Mouse (Mus musculus) heart, embryonic 14.5 days (tissue): ENCODE results near the gene Zcchc12. TPM values are rescaled to one million over a fixed set of nuclear protein-coding genes. Genes with fewer than 3 reads are reported as not detected.

ENCODE experiments used
- ATAC-seq: fragments of 200-750 bp; cut with Nextera tagmentation; 2 replicates; pipeline ENCODE4 v1.8.0; 2017; ENCODE audit warnings: low read depth, moderate TSS enrichment; ENCODE audit not compliant: insufficient number of reproducible peaks, insufficient read depth, low FRiP score
- H3K27ac ChIP-seq, 2 experiments: fragments of 200-500 bp in 1 of 2; fragments of 300-500 bp in 1 of 2; sonication (generic) in 1 of 2; replicated peaks in 1 of 2; 2 replicates each; pipeline ENCODE4 v1.5.1; 2012 to 2014; ENCODE audit warnings: low read depth in 2 of 2, low read length in 2 of 2, control low read depth in 1 of 2, mild to moderate bottlenecking in 1 of 2, mixed read lengths in 1 of 2; ENCODE audit not compliant: control insufficient read depth in 1 of 2, insufficient read depth in 1 of 2
- H3K27me3 ChIP-seq: fragments of 300-500 bp; sonication (generic); 2 replicates; pipeline ENCODE4 v1.6.1; 2014; ENCODE audit warnings: mild to moderate bottlenecking, low read length, control low read depth; ENCODE audit not compliant: control insufficient read depth, insufficient read depth
- H3K36me3 ChIP-seq: fragments of 300-500 bp; sonication (generic); 2 replicates; pipeline ENCODE4 v1.6.1; 2014; ENCODE audit warnings: mild to moderate bottlenecking, control low read depth, low read length, mixed read lengths; ENCODE audit not compliant: control insufficient read depth, insufficient read depth
- H3K4me1 ChIP-seq, 2 experiments: fragments of 200-500 bp in 1 of 2; fragments of 300-500 bp in 1 of 2; sonication (generic) in 1 of 2; 2 replicates each; pipeline ENCODE4 v1.6.1; 2012 to 2014; ENCODE audit warnings: low read length in 2 of 2, control low read depth in 1 of 2, mixed read lengths in 1 of 2; ENCODE audit not compliant: control insufficient read depth in 2 of 2, insufficient read depth in 2 of 2
- H3K4me2 ChIP-seq: fragments of 300-500 bp; sonication (generic); 2 replicates; pipeline ENCODE4 v1.6.1; 2014; ENCODE audit warnings: mild to moderate bottlenecking, low read length
- H3K4me3 ChIP-seq, 2 experiments: fragments of 200-500 bp in 1 of 2; fragments of 300-500 bp in 1 of 2; sonication (generic) in 1 of 2; 2 replicates each; pipeline ENCODE4 v1.5.1; 2012 to 2014; ENCODE audit warnings: low read length in 2 of 2, mild to moderate bottlenecking in 2 of 2, control low read depth in 1 of 2, low read depth in 1 of 2, moderate library complexity in 1 of 2; ENCODE audit not compliant: control insufficient read depth in 1 of 2, insufficient read depth in 1 of 2
- H3K9ac ChIP-seq: fragments of 300-500 bp; sonication (generic); 2 replicates; pipeline ENCODE4 v1.6.1; 2014; ENCODE audit warnings: mild to moderate bottlenecking, low read length
- H3K9me3 ChIP-seq: fragments of 300-500 bp; sonication (generic); 2 replicates; pipeline ENCODE4 v1.6.1; 2016; ENCODE audit warnings: low read length, control low read depth; ENCODE audit not compliant: control insufficient read depth
- WGBS: fragments of 180-500 bp; shearing (Covaris S2); extraction: QIAGEN DNeasy Blood & Tissue Kit; methylation state at CpG from one replicate; pipeline ENCODE4 v1.1.7; 2014; 5-methylcytosine and 5-hydroxymethylcytosine counted together
- polyA plus RNA-seq: library from polyadenylated mRNA; unstranded; fragments of >200 nt; fragmentation: Nextera tagmentation; extraction: Ambion mirVana; gene quantifications from 2 replicates; pipeline ENCODE4 v1.2.1, GENCODE M21; 2014

Zcchc12 gene
- polyA plus RNA-seq, 1 experiment from 2014 or later = 4.4 TPM

- WGBS = 47% methylated on average over 6 of the region's 6 CpGs
These were observed 9.3 kb upstream of the Zcchc12 start for GRCm38 (mm10) chrX:36186443-36186842.

GRCm38 (mm10) chrX:36193951-36194350 lies 1.8 kb upstream of the Zcchc12 start:
- Histone ChIP-seq H3K36me3 (no peaks in the 10 kb centered on the region), H3K4me2 (no peak overlapping the region), H3K27ac (no peak overlapping the region), H3K27me3 (no peaks in the 10 kb centered on the region), H3K4me3 (no peak overlapping the region), H3K9ac (no peak overlapping the region), H3K9me3 (no peaks in the 10 kb centered on the region), H3K4me1 (no peaks in the 10 kb centered on the region; a peak in 1 of 4 replicates)
- WGBS = 24% methylated on average over 6 of the region's 6 CpGs
- no peak for ATAC-seq

More at GRCm38 (mm10) chrX:36186443-36186842, 9.3 kb upstream of the Zcchc12 start:
- no peak overlapping the region for H3K9ac ChIP-seq
- H3K27ac ChIP-seq = no peak overlapping the region
- no peak overlapping the region for H3K4me3 ChIP-seq
- no peaks in the 10 kb centered on the region for H3K9me3 ChIP-seq
- H3K4me2 ChIP-seq = no peak overlapping the region
- no peaks in the 10 kb centered on the region for H3K4me1 ChIP-seq
- H3K36me3 ChIP-seq = no peaks in the 10 kb centered on the region
- ATAC-seq = no peak
- no peaks in the 10 kb centered on the region for H3K27me3 ChIP-seq

DNA sequence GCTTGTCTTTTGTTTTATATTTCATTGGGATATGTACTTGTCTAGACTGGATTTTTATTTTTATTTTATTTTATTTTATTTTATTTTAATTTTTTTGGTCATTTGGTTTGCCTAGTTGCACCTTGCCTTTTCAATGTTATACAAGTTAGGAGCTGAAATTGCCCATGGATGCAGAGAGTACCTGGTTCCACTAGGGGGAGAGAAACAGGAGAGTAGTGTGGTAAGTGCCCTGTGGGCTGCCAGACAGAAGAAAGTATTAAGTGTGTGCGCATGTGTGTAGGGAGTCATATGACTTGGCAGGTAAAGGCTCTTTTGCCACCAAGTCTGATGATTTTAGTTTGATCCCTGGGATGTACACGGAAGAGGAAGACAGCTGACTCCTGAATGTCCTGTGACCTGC lies 13.8 kb downstream of the Zcchc12 start:
- no peak overlapping the region for H3K9ac ChIP-seq
- H3K4me1 ChIP-seq = no peaks in the 10 kb centered on the region
- H3K36me3 ChIP-seq = no peaks in the 10 kb centered on the region
- no peak overlapping the region for H3K4me3 ChIP-seq
- no peaks in the 10 kb centered on the region for H3K27me3 ChIP-seq
- H3K27ac ChIP-seq = no peak overlapping the region
- H3K9me3 ChIP-seq = no peaks in the 10 kb centered on the region
- no peak overlapping the region for H3K4me2 ChIP-seq
- no peak for ATAC-seq
- 74% methylated on average over 2 of the region's 2 CpGs for WGBS

DNA sequence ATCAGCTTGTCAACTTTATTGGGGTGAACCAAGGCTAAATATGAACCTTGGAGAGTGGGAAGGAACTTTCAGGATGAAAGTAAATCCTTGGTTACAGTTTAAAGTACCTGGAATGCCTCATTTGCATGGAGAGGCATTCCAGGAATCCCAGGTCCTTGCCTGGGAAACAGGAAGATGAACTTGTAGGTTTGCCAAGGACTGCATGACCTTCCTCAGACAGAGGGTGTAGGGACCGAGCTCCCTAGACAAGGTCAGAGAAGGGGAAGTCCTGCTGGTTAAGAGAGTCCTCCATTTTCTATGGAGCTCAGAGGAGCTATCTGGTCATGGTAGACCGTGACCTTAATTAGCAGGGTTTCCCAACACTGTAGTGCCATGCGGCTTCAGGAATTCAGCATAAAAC lies 15.5 kb downstream of the Zcchc12 start:
- Histone ChIP-seq H3K4me1 (no peaks in the 10 kb centered on the region), H3K4me3 (no peak overlapping the region), H3K9me3 (no peaks in the 10 kb centered on the region), H3K27ac (no peak overlapping the region), H3K36me3 (no peaks in the 10 kb centered on the region), H3K27me3 (no peaks in the 10 kb centered on the region), H3K9ac (no peak overlapping the region), H3K4me2 (no peak overlapping the region)
- no peak for ATAC-seq
- 69% methylated on average over 3 of the region's 3 CpGs for WGBS

- no peaks in the 10 kb centered on the region for H3K27me3 ChIP-seq
- no peak overlapping the region for H3K9ac ChIP-seq
- no peaks in the 10 kb centered on the region for H3K36me3 ChIP-seq
- H3K4me3 ChIP-seq = no peak overlapping the region
- H3K9me3 ChIP-seq = no peaks in the 10 kb centered on the region
- WGBS = 50% methylated on average over 2 of the region's 2 CpGs
- H3K4me1 ChIP-seq = no peaks in the 10 kb centered on the region
- H3K27ac ChIP-seq = no peak overlapping the region
- no peak overlapping the region for H3K4me2 ChIP-seq
- no peak for ATAC-seq
These were observed 25.7 kb downstream of the Zcchc12 start for GRCm38 (mm10) chrX:36221366-36221765.

DNA sequence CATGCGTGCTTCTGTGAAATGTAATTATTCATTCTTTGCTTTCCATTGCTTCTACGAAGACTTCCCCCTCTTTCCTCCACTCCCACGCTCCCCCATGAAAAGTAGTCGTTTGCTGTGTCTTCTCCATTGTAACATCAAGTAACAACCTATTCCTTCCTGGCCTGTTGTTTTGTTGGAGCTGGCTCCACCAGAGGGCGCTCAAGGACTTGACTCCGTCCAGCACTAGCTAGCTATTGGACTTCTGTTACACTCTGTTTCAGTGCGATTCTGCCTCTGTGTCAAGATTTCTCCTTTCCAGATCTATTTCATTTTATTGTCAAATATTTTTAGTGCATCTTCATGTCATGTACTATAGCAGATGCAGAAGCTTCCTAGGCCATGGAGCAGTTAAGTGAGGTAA lies 30.1 kb downstream of the Zcchc12 start:
- 15% methylated on average over 7 of the region's 7 CpGs for WGBS
- no peaks in the 10 kb centered on the region for H3K9me3 ChIP-seq
- H3K27ac ChIP-seq = no peak overlapping the region
- H3K4me3 ChIP-seq = no peak overlapping the region
- no peaks in the 10 kb centered on the region for H3K27me3 ChIP-seq
- no peak for ATAC-seq
- no peak overlapping the region for H3K9ac ChIP-seq
- no peak overlapping the region for H3K4me2 ChIP-seq
- H3K36me3 ChIP-seq = no peaks in the 10 kb centered on the region
- no peaks in the 10 kb centered on the region for H3K4me1 ChIP-seq

GRCm38 (mm10) chrX:36226577-36226976 lies 30.9 kb downstream of the Zcchc12 start:
- WGBS = 46% methylated on average over 2 of the region's 2 CpGs
- no peaks in the 10 kb centered on the region for H3K36me3 ChIP-seq
- H3K9ac ChIP-seq = no peak overlapping the region
- no peak overlapping the region for H3K4me3 ChIP-seq
- ATAC-seq = no peak
- no peak overlapping the region for H3K4me2 ChIP-seq
- no peaks in the 10 kb centered on the region for H3K9me3 ChIP-seq
- no peaks in the 10 kb centered on the region for H3K4me1 ChIP-seq
- H3K27me3 ChIP-seq = no peaks in the 10 kb centered on the region
- no peak overlapping the region for H3K27ac ChIP-seq

DNA sequence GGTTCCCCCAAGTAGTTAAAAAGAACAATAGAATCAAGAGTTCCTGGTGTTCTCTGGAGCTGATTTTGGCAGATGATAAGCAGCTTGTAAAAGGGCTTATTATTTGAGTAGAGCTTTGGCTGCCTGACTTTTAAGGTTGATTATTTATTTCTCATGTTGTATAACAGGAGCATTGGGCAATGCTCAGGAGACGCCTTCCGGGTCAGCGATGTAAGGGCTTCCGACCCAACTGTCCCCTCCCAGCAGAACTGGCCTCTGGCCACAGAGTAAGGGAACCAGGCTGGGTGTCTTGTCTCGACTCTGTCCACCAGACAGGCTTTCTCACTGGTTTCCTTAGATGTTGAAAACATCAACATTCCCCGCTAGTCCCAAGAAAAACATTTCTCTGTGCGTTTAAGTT lies 33.2 kb downstream of the Zcchc12 start:
- Histone ChIP-seq H3K9ac (no peak overlapping the region), H3K27me3 (no peaks in the 10 kb centered on the region), H3K4me2 (no peak overlapping the region), H3K27ac (peak overlapping the region in 1 of 2 experiments; percentile 19; a peak in 1 of 4 replicates), H3K4me3 (no peak overlapping the region), H3K36me3 (no peaks in the 10 kb centered on the region), H3K4me1 (no peaks in the 10 kb centered on the region), H3K9me3 (no peaks in the 10 kb centered on the region)
- ATAC-seq = no peak
- 55% methylated on average over 7 of the region's 7 CpGs for WGBS
